Mouse (Mus musculus) lung, adult 2 months (tissue): ENCODE data around the gene Smcp.

Source experiments
- CTCF ChIP-seq: fragments of 200-500 bp; IDR thresholded peaks from 2 replicates; pipeline ENCODE4 v1.5.1; 2011; ENCODE audit warnings: mild to moderate bottlenecking, low read length, control low read depth; ENCODE audit not compliant: insufficient read depth
- POLR2A ChIP-seq: fragments of 200-500 bp; IDR thresholded peaks from 2 replicates; pipeline ENCODE4 v1.6.1; 2011; ENCODE audit warnings: low read depth, mild to moderate bottlenecking, control low read depth, low read length, borderline replicate concordance; ENCODE audit errors: extremely low read depth

DNA sequence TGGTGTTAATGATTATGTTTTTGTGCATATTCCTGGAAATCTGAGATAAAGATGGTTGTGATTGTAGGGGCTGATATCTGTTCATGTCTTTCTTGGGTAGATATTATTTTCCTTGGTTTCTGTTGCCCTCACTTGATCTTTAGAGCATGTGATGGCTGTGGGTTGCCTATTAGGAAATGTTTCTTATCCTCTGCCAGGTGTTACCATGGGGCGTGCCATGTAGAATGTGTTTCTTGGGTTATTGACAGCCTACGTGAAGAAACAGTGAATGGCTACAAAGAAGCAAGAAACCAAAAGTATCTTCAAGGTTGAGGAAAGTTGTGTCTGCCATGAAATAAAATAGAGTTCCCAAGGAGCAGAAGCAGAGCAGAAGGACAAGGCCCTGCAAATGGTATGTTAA lies 9.6 kb upstream of the Smcp start:
- no peak for TF ChIP-seq CTCF
- TF ChIP-seq POLR2A = no peak
